Mouse (Mus musculus) forebrain, embryonic 16.5 days (tissue): ENCODE measurements at regions not wholly inside any gene's neighbourhood (a gene's known extent, or its start where the extent isn't known, plus 50 kb on each side); places are given as distances from the start of the nearest gene placed in this dataset.

Source experiments
- ATAC-seq: fragments of 200-750 bp; cut with Nextera tagmentation; 2 replicates; pipeline ENCODE4 v1.8.0; 2017; ENCODE audit warnings: mild to moderate bottlenecking, moderate library complexity
- H3K27ac ChIP-seq: fragments of 300-500 bp; sonication (generic); 2 replicates; pipeline ENCODE4 v1.5.1; 2014; ENCODE audit warnings: low read length, control low read depth
- H3K27me3 ChIP-seq: fragments of 300-500 bp; sonication (generic); replicated peaks from 2 replicates; pipeline ENCODE4 v1.6.1; 2014; ENCODE audit warnings: low read length; ENCODE audit not compliant: control insufficient read depth, insufficient read depth
- H3K36me3 ChIP-seq: fragments of 300-500 bp; sonication (generic); 2 replicates; pipeline ENCODE4 v1.6.1; 2014; ENCODE audit not compliant: control insufficient read depth, insufficient read depth
- H3K4me1 ChIP-seq: fragments of 300-500 bp; sonication (generic); replicated peaks from 2 replicates; pipeline ENCODE4 v1.6.1; 2014; ENCODE audit warnings: low read length; ENCODE audit not compliant: control insufficient read depth, insufficient read depth
- H3K4me2 ChIP-seq: fragments of 300-500 bp; sonication (generic); 2 replicates; pipeline ENCODE4 v1.6.1; 2014; ENCODE audit warnings: mild to moderate bottlenecking, low read length, control low read depth
- H3K4me3 ChIP-seq: fragments of 300-500 bp; sonication (generic); replicated peaks from 2 replicates; pipeline ENCODE4 v1.5.1; 2014; ENCODE audit warnings: mild to moderate bottlenecking, low read length, control low read depth
- H3K9ac ChIP-seq: fragments of 300-500 bp; sonication (generic); replicated peaks from 2 replicates; pipeline ENCODE4 v1.6.1; 2014; ENCODE audit warnings: low read depth, low read length, control low read depth
- H3K9me3 ChIP-seq: fragments of 300-500 bp; sonication (generic); 2 replicates; pipeline ENCODE4 v1.6.1; 2016; ENCODE audit warnings: low read length; ENCODE audit not compliant: control insufficient read depth
- WGBS: fragments of 180-500 bp; shearing (Covaris S2); extraction: QIAGEN DNeasy Blood & Tissue Kit; methylation state at CpG from one replicate; pipeline ENCODE4 v1.1.7; 2014; 5-methylcytosine and 5-hydroxymethylcytosine counted together

- Histone ChIP-seq H3K9ac (no peak overlapping the region), H3K4me2 (no peak overlapping the region), H3K27ac (no peak overlapping the region), H3K4me1 (no peaks in the 10 kb centered on the region), H3K4me3 (no peak overlapping the region), H3K36me3 (no peaks in the 10 kb centered on the region), H3K9me3 (no peaks in the 10 kb centered on the region), H3K27me3 (no peaks in the 10 kb centered on the region)
- WGBS: 44% methylated on average over 6 of the region's 6 CpGs
- ATAC-seq: no peak
These were observed 752.8 kb downstream of the Adgrl2 start for GRCm38 (mm10) chr3:148237555-148237954.

- H3K9ac ChIP-seq: no peak overlapping the region
- no peaks in the 10 kb centered on the region for H3K36me3 ChIP-seq
- WGBS: 92% methylated on average over 2 of the region's 2 CpGs
- no peaks in the 10 kb centered on the region for H3K27me3 ChIP-seq
- H3K4me1 ChIP-seq: no peaks in the 10 kb centered on the region
- H3K4me3 ChIP-seq: no peak overlapping the region
- no peak overlapping the region for H3K27ac ChIP-seq
- no peak for ATAC-seq
- H3K9me3 ChIP-seq: no peaks in the 10 kb centered on the region
- H3K4me2 ChIP-seq: no peak overlapping the region
These were observed 756.7 kb downstream of the Adgrl2 start for GRCm38 (mm10) chr3:148233616-148234015.

- 71% methylated on average over 3 of the region's 3 CpGs for WGBS
- Histone ChIP-seq H3K36me3 (no peaks in the 10 kb centered on the region), H3K27me3 (no peaks in the 10 kb centered on the region)
These were observed 761.2 kb downstream of the Adgrl2 start for GRCm38 (mm10) chr3:148229192-148229591.

GRCm38 (mm10) chr3:148228002-148228707 is 762.2 kb downstream of the Adgrl2 start:
- Histone ChIP-seq H3K9ac (no peak overlapping the region), H3K27ac (no peak overlapping the region), H3K36me3 (no peaks in the 10 kb centered on the region), H3K4me2 (no peak overlapping the region), H3K9me3 (no peaks in the 10 kb centered on the region), H3K4me1 (no peaks in the 10 kb centered on the region), H3K4me3 (no peak overlapping the region), H3K27me3 (no peaks in the 10 kb centered on the region)
- no peak for ATAC-seq
- 69% methylated on average over 9 of the region's 9 CpGs for WGBS

More at GRCm38 (mm10) chr3:148229192-148229591, 761.2 kb downstream of the Adgrl2 start:
- no peak for ATAC-seq
- Histone ChIP-seq H3K4me3 (no peak overlapping the region), H3K4me1 (no peaks in the 10 kb centered on the region), H3K9ac (no peak overlapping the region), H3K9me3 (no peaks in the 10 kb centered on the region), H3K4me2 (no peak overlapping the region), H3K27ac (no peak overlapping the region)

GRCm38 (mm10) chr3:148220826-148221225 is 769.5 kb downstream of the Adgrl2 start:
- no peaks in the 10 kb centered on the region for H3K27me3 ChIP-seq
- H3K27ac ChIP-seq: no peak overlapping the region
- no peaks in the 10 kb centered on the region for H3K4me1 ChIP-seq
- 91% methylated on average over 5 of the region's 5 CpGs for WGBS
- no peak overlapping the region for H3K4me2 ChIP-seq
- no peak overlapping the region for H3K9ac ChIP-seq
- no peaks in the 10 kb centered on the region for H3K9me3 ChIP-seq
- no peak for ATAC-seq
- H3K4me3 ChIP-seq: no peak overlapping the region
- no peaks in the 10 kb centered on the region for H3K36me3 ChIP-seq

- Histone ChIP-seq H3K9me3 (no peaks in the 10 kb centered on the region), H3K27me3 (no peaks in the 10 kb centered on the region), H3K27ac (no peak overlapping the region), H3K4me2 (no peak overlapping the region), H3K4me3 (no peak overlapping the region), H3K36me3 (no peaks in the 10 kb centered on the region), H3K9ac (no peak overlapping the region), H3K4me1 (no peaks in the 10 kb centered on the region)
- ATAC-seq: no peak
- 68% methylated on average over 10 of the region's 10 CpGs for WGBS
These were observed 770.2 kb downstream of the Adgrl2 start for GRCm38 (mm10) chr3:148220024-148220590.

GRCm38 (mm10) chr3:148202148-148202547 is 788.2 kb downstream of the Adgrl2 start:
- 74% methylated on average over 3 of the region's 3 CpGs for WGBS

GRCm38 (mm10) chr3:148186704-148187103 is 803.7 kb downstream of the Adgrl2 start:
- ATAC-seq: no peak
- 69% methylated on average over 2 of the region's 2 CpGs for WGBS
- no peaks in the 10 kb centered on the region for H3K4me1 ChIP-seq
- H3K27me3 ChIP-seq: no peaks in the 10 kb centered on the region
- no peak overlapping the region for H3K4me2 ChIP-seq
- H3K9ac ChIP-seq: no peak overlapping the region
- H3K36me3 ChIP-seq: no peaks in the 10 kb centered on the region
- no peak overlapping the region for H3K4me3 ChIP-seq
- H3K27ac ChIP-seq: no peak overlapping the region
- no peaks in the 10 kb centered on the region for H3K9me3 ChIP-seq

More at GRCm38 (mm10) chr3:148202148-148202547, 788.2 kb downstream of the Adgrl2 start:
- H3K27me3 ChIP-seq: no peaks in the 10 kb centered on the region
- no peak overlapping the region for H3K4me3 ChIP-seq
- H3K36me3 ChIP-seq: no peaks in the 10 kb centered on the region
- no peak overlapping the region for H3K4me2 ChIP-seq
- no peaks in the 10 kb centered on the region for H3K9me3 ChIP-seq
- ATAC-seq: no peak
- H3K4me1 ChIP-seq: no peaks in the 10 kb centered on the region
- H3K27ac ChIP-seq: no peak overlapping the region
- no peak overlapping the region for H3K9ac ChIP-seq

GRCm38 (mm10) chr3:148167556-148167955 is 822.8 kb downstream of the Adgrl2 start:
- H3K27ac ChIP-seq: no peak overlapping the region
- no peaks in the 10 kb centered on the region for H3K9me3 ChIP-seq
- 65% methylated on average over 1 of the region's 1 CpGs for WGBS
- no peak overlapping the region for H3K9ac ChIP-seq
- H3K4me1 ChIP-seq: no peaks in the 10 kb centered on the region
- no peak overlapping the region for H3K4me2 ChIP-seq
- H3K27me3 ChIP-seq: no peaks in the 10 kb centered on the region
- no peak overlapping the region for H3K4me3 ChIP-seq
- no peaks in the 10 kb centered on the region for H3K36me3 ChIP-seq
- ATAC-seq: peak; percentile 45; the same call in 1 of the 2 replicates
